Mouse (Mus musculus): ENCODE data around the gene Fbxo46. TPM values are rescaled to one million over a fixed set of nuclear protein-coding genes. Genes with fewer than 3 reads are reported as not detected.
A peak's percentile ranks its signal among the peaks of the same experiment; 100 is the strongest.

Fbxo46 gene
- total and polyA plus RNA-seq, 2 experiments from 2014 or later, result 6.2 to 13.1 TPM

DNA sequence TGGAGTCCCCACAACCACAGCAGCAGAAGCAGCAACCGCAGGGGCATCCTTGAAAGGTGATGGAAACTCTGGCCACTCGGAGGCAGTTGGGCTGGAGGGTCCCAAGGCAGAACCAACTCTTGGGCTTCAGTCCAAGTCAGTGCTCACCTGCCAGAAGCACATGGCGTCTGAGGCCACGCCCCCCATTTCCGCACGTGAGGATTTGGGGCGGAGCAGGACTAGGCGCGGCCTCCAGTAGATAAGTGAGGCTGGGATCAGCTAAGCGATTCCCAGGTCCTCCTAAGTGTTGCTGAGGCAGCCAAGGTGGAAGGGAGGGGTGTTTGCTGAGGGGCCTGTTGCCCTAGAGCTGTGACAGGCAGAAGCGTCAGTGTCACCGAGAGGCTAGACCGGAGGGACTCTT lies 45.3 kb downstream of the Fbxo46 start:
- DNase-seq (ENCODE audit: low spot score) (no peak), ATAC-seq (ENCODE audit: insufficient read depth, low read depth) (no peak; the same call in 1 of the 2 replicates)
- Histone ChIP-seq H3K9me3 (replicated peaks; ENCODE audit: control insufficient read depth, low read length) (no peaks in the 10 kb centered on the region), H3K27me3 (ENCODE audit: control insufficient read depth, insufficient read depth, low read length) (no peaks in the 10 kb centered on the region), H3K9ac (replicated peaks; ENCODE audit: low read depth, low read length) (no peak overlapping the region), H3K36me3 (replicated peaks; ENCODE audit: control insufficient read depth, insufficient read depth, low read length) (peaks cover 7% of the 10 kb centered on the region; the same call in 1 of the 2 replicates), H3K27ac (ENCODE audit: low read depth) (no peak overlapping the region), H3K4me2 (ENCODE audit: low read depth, low read length) (peak overlapping the region; percentile 52), H3K4me1 (ENCODE audit: control insufficient read depth, insufficient read depth) (peaks cover 29% of the 10 kb centered on the region), H3K4me3 (ENCODE audit: low read depth, low read length) (peak overlapping the region; percentile 22)
- no peak for TF ChIP-seq CTCF (IDR thresholded peaks at IDR 0.05; ENCODE audit: low read depth)
- TF ChIP-seq EP300 (IDR thresholded peaks at IDR 0.05; ENCODE audit: low read depth), result no peak
- 4% methylated on average over 13 of the region's 13 CpGs for WGBS

DNA sequence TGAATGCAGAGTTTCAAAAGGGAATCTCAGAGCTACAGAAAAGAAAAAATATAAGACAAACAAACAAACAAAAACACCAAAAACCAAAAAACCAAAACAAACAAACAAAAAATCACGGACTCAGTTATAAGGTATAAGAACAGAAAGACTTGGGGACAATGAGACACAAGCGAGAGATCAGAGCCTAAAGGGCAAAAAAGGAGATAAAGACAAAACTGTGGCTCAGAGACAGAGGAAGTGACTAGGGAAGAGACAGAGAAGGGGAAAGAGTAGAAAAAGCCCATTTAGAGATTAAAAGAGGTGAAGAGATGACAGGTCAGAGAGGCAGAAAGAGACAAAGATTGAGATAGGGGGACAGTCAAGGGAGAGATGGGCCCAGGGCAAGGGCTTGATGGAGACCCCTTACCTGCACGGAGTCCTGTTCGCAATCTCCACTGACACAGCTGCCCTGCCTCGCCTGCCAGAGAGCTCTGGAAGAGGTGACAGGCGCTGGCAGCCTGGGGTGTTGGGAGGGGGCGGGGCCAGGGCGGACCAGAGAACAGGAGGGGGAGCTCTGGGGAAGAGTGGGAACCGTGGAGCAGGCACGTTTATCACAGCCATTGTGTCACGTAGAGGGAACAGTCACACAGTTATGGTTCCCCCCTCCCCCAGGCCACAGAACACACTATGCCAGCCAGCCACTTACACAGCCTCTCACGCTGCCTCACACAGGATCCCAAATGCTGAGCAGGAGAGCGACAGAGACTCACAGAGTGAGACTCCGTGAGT lies 46.2 kb downstream of the Fbxo46 start, which contains the start of gene Gipr:
TSS of gene Gipr (minus strand) at position 472 of the 768 bp plus-strand sequence.
- peak within 1 kb of the TSS; percentile 81 for H3K27ac ChIP-seq (ENCODE audit: low read depth)
- TF ChIP-seq CTCF (IDR thresholded peaks at IDR 0.05; ENCODE audit: low read depth) (peak; percentile 11; the same call in 1 of the 2 replicates), EP300 (IDR thresholded peaks at IDR 0.05; ENCODE audit: low read depth) (no peak)
- DNase-seq (ENCODE audit: low spot score), result peak; percentile 84
- WGBS, result 7% methylated on average over 14 of the region's 14 CpGs
- H3K9me3 ChIP-seq (replicated peaks; ENCODE audit: control insufficient read depth, low read length), result no peaks in the 10 kb centered on the region
- peak; percentile 81 for ATAC-seq (ENCODE audit: insufficient read depth, low read depth)
- H3K27me3 ChIP-seq (ENCODE audit: control insufficient read depth, insufficient read depth, low read length), result no peaks in the 10 kb centered on the region
- peak within 1 kb of the TSS; percentile 22 for H3K4me3 ChIP-seq (ENCODE audit: low read depth, low read length)
- H3K4me1 ChIP-seq (ENCODE audit: control insufficient read depth, insufficient read depth), result peaks cover 32% of the 10 kb centered on the region
- no peak within 1 kb of the TSS for H3K9ac ChIP-seq (replicated peaks; ENCODE audit: low read depth, low read length)
- peak within 1 kb of the TSS; percentile 52 for H3K4me2 ChIP-seq (ENCODE audit: low read depth, low read length)
- peaks cover 7% of the 10 kb centered on the region; the same call in 1 of the 2 replicates for H3K36me3 ChIP-seq (replicated peaks; ENCODE audit: control insufficient read depth, insufficient read depth, low read length)

DNA sequence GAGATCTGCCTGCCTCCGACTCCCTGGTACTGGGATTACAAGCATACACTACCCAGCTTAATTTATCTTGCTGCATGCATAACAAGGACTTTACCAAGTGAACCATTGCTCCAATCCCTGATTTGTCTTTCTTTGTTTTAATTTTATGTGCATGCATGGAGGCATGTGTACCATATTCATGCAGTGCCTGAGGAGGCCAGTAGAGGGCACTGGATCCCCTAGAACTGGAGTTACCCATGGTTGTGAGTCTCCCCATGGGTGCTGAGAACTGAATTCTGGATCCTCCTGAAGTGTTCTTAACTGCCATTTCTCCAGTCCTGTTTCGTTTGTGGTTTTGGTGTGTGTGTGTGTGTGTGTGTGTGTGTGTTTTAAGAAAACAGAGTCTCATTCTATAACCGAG lies 47.3 kb downstream of the Fbxo46 start:
- Histone ChIP-seq H3K9me3 (replicated peaks; ENCODE audit: control insufficient read depth, low read length) (no peaks in the 10 kb centered on the region), H3K27me3 (ENCODE audit: control insufficient read depth, insufficient read depth, low read length) (no peaks in the 10 kb centered on the region), H3K4me2 (ENCODE audit: low read depth, low read length) (no peak overlapping the region), H3K27ac (ENCODE audit: low read depth) (no peak overlapping the region), H3K36me3 (replicated peaks; ENCODE audit: control insufficient read depth, insufficient read depth, low read length) (peaks cover 7% of the 10 kb centered on the region; the same call in 1 of the 2 replicates), H3K9ac (replicated peaks; ENCODE audit: low read depth, low read length) (no peak overlapping the region), H3K4me1 (ENCODE audit: control insufficient read depth, insufficient read depth) (peaks cover 42% of the 10 kb centered on the region), H3K4me3 (ENCODE audit: low read depth, low read length) (no peak overlapping the region)
- WGBS, result 87% methylated on average over 3 of the region's 3 CpGs
- TF ChIP-seq EP300 (IDR thresholded peaks at IDR 0.05; ENCODE audit: low read depth), result no peak
- no peak for TF ChIP-seq CTCF (IDR thresholded peaks at IDR 0.05; ENCODE audit: low read depth)
- DNase-seq (ENCODE audit: low spot score) (no peak), ATAC-seq (ENCODE audit: insufficient read depth, low read depth) (no peak)

DNA sequence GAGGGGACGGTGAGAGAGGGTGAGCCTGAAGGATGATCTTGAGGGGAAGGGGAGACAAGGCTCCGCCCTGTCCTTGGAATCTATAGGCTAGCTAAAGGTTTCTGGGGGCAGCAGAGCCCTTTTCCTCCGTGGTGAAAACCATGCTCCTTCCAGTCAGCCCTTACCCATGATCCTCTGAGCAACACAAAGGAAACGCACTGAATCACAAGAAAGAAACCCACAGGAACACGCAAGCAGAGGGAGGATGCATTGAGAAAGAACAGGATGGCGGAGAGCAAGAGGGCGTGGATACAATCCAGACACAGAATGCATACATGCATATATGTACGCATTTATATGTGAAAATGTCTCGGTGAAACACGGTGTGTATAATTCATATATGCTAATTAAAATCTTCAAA lies 49.8 kb downstream of the Fbxo46 start:
- 59% methylated on average over 10 of the region's 10 CpGs for WGBS
- Histone ChIP-seq H3K9ac (replicated peaks; ENCODE audit: low read depth, low read length) (no peak overlapping the region), H3K4me2 (ENCODE audit: low read depth, low read length) (no peak overlapping the region)

DNA sequence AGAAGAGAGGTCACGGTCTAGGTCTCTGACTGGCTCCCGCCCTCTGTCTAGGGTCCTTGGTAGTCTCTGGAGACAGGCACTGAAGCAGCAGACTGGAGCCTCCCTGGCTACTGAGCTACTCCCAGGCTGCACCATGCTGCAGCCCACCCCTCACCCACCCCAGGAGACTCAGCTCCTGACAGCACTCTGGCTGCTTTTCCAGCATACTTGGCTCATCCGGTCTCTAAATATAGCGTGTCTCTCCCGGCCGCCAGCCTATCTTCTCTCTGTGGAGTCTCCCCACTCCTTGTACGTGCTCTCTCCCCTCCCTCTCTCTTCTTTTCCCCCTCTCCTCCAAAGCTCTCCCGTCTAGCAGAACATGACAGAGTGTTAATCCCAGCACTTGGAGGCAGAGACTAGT lies 50.5 kb downstream of the Fbxo46 start:
- Histone ChIP-seq H3K36me3 (replicated peaks; ENCODE audit: control insufficient read depth, insufficient read depth, low read length) (no peaks in the 10 kb centered on the region), H3K27ac (ENCODE audit: low read depth) (peak overlapping the region; percentile 82), H3K4me2 (ENCODE audit: low read depth, low read length) (peak overlapping the region; percentile 32), H3K9me3 (replicated peaks; ENCODE audit: control insufficient read depth, low read length) (no peaks in the 10 kb centered on the region), H3K4me3 (ENCODE audit: low read depth, low read length) (no peak overlapping the region), H3K9ac (replicated peaks; ENCODE audit: low read depth, low read length) (no peak overlapping the region), H3K4me1 (ENCODE audit: control insufficient read depth, insufficient read depth) (peaks cover 38% of the 10 kb centered on the region), H3K27me3 (ENCODE audit: control insufficient read depth, insufficient read depth, low read length) (no peaks in the 10 kb centered on the region)
- DNase-seq (ENCODE audit: low spot score) (peak; percentile 92), ATAC-seq (ENCODE audit: insufficient read depth, low read depth) (peak; percentile 85)
- TF ChIP-seq CTCF (IDR thresholded peaks at IDR 0.05; ENCODE audit: low read depth), result no peak
- no peak for TF ChIP-seq EP300 (IDR thresholded peaks at IDR 0.05; ENCODE audit: low read depth)
- WGBS, result 8% methylated on average over 8 of the region's 8 CpGs

More for the DNA sequence above, 49.8 kb downstream of the Fbxo46 start:
- H3K9me3 ChIP-seq (replicated peaks; ENCODE audit: control insufficient read depth, low read length), result no peaks in the 10 kb centered on the region
- no peak for TF ChIP-seq CTCF (IDR thresholded peaks at IDR 0.05; ENCODE audit: low read depth)
- TF ChIP-seq EP300 (IDR thresholded peaks at IDR 0.05; ENCODE audit: low read depth), result no peak
- H3K27me3 ChIP-seq (ENCODE audit: control insufficient read depth, insufficient read depth, low read length), result no peaks in the 10 kb centered on the region
- no peak for DNase-seq (ENCODE audit: low spot score)
- no peaks in the 10 kb centered on the region for H3K36me3 ChIP-seq (replicated peaks; ENCODE audit: control insufficient read depth, insufficient read depth, low read length)
- H3K4me1 ChIP-seq (ENCODE audit: control insufficient read depth, insufficient read depth), result peaks cover 44% of the 10 kb centered on the region
- no peak for ATAC-seq (ENCODE audit: insufficient read depth, low read depth)
- H3K4me3 ChIP-seq (ENCODE audit: low read depth, low read length), result no peak overlapping the region
- H3K27ac ChIP-seq (ENCODE audit: low read depth), result peak overlapping the region; percentile 82
